ENCODE assay signal across 10 mouse cellular contexts in the genomic region with DNA sequence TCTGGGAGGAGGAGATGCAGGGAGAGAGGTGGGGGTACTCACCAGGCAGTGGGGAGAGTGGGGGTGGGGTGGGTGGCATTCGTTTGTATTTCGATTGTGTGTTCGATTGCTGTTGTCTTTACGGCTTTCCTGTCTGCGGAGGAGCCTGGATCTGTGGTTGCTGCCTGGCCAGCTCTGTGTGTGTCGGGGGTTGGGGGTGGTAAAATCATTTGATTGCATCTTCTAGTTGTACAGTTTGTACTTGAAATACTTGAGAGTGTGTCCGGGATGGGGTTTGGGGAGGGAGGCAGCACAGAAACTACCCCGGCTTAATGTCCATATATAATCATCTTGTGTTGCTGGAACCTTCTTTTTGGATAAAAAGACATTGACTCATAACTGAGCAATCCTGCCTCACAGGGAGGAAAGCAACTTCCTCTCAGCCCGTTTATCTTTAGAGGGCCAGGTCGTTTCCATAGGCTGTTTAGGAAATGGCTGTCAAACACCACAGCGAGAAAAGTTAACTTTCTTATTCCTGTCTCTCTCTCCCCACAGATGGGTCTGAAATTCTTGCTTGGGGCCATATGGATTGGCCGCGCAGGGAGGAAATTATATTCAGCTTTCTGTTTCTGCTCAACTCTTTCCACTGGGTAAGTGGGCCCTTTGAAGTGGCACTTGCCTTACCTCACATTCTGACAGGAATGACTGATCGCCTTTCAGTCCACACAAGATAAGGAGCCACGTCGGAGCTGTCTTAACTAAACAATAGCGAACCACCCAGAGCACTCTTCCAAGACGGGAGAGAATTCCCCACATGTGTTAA. TPM values are rescaled to one million over a fixed set of nuclear protein-coding genes. Genes with fewer than 3 reads are reported as not detected.
DNase-seq lines count a peak whose midpoint lies in the region; ATAC-seq lines count a peak whose summit lies in the region.
"Had no signal": no experiment of that assay in that cellular context is flagged by ENCODE, and none has a peak within 500 bp of the region (broad histone marks: within the 10 kb centered on the region; RNA-seq: fewer than 3 reads in every experiment).

No protein-coding gene starts in this region.

- intact Hi-C loops in left cerebral cortex, postnatal 36 days (cut with DNase I) = no loop called here

- H3K4me3 ChIP-seq in hindbrain, embryonic 11.5 days (ENCODE audit: low read depth, low read length) = no peak overlapping the region
- no peak overlapping the region for H3K4me3 ChIP-seq in hindbrain, embryonic 16.5 days (ENCODE audit: low read length)

- WGBS in hindbrain, embryonic 11.5 days = 52% methylated on average over 18 of the region's 18 CpGs
- 68% methylated on average over 18 of the region's 18 CpGs for WGBS in hindbrain, embryonic 16.5 days

- ATAC-seq in hindbrain, embryonic 11.5 days (ENCODE audit: low FRiP score) = no peak
- ATAC-seq in hindbrain, embryonic 16.5 days = no peak

- no peak overlapping the region for H3K27ac ChIP-seq in hindbrain, embryonic 11.5 days (ENCODE audit: low read depth, low read length)
- H3K27ac ChIP-seq in hindbrain, embryonic 16.5 days (ENCODE audit: low read depth, low read length) = no peak overlapping the region

- no peak overlapping the region for H3K4me2 ChIP-seq in hindbrain, embryonic 11.5 days (replicated peaks; ENCODE audit: low read depth, low read length)
- H3K4me2 ChIP-seq in hindbrain, embryonic 16.5 days (ENCODE audit: low read length) = no peak overlapping the region

- no peaks in the 10 kb centered on the region for H3K27me3 ChIP-seq in hindbrain, embryonic 11.5 days (ENCODE audit: control insufficient read depth, insufficient read depth, low read length)
- H3K27me3 ChIP-seq in hindbrain, embryonic 16.5 days (replicated peaks; ENCODE audit: control insufficient read depth, insufficient read depth, low read length) = no peaks in the 10 kb centered on the region

- no peak overlapping the region for H3K9ac ChIP-seq in hindbrain, embryonic 11.5 days (ENCODE audit: low read depth, low read length)
- no peak overlapping the region for H3K9ac ChIP-seq in hindbrain, embryonic 16.5 days (ENCODE audit: low read depth, low read length)

- no peaks in the 10 kb centered on the region for H3K4me1 ChIP-seq in hindbrain, embryonic 11.5 days (replicated peaks; ENCODE audit: control insufficient read depth, insufficient read depth, low read length)
- H3K4me1 ChIP-seq in hindbrain, embryonic 16.5 days (ENCODE audit: control insufficient read depth, insufficient read depth, low read depth, low read length) = no peaks in the 10 kb centered on the region

- 0 out of 2 replicates have a peak, but pooled peaks cover 2% of the 10 kb centered on the region for H3K9me3 ChIP-seq in hindbrain, embryonic 11.5 days (ENCODE audit: control insufficient read depth, low read length)
- peaks cover 2% of the 10 kb centered on the region; the same call in 1 of the 2 replicates for H3K9me3 ChIP-seq in hindbrain, embryonic 16.5 days (ENCODE audit: control insufficient read depth, low read length)

- DNase-seq in hindbrain, embryonic 11.5 days (ENCODE audit: low spot score) = peak; percentile 25
- DNase-seq in MEL-GATA-1-ER (ENCODE audit: extremely low read depth, low read depth) = peak; percentile 80
- DNase-seq in forelimb bud, embryonic 11.5 days (ENCODE audit: low read depth, low spot score) = peak; percentile 48
- peak; percentile 38 for DNase-seq in lung, postnatal 10 days
- no peak for DNase-seq in spleen, postnatal 10 days (ENCODE audit: low spot score in 2 of 2)
- DNase-seq in left cerebral cortex, postnatal 36 days (ENCODE audit: low spot score in 2 of 2) = no peak
- DNase-seq in frontal cortex, postnatal 10 days (ENCODE audit: low spot score in 2 of 2) = no peak
- DNase-seq: left cerebral cortex, postnatal 4 days had no signal

- no peaks in the 10 kb centered on the region for H3K36me3 ChIP-seq in hindbrain, embryonic 11.5 days (ENCODE audit: control insufficient read depth, insufficient read depth, low read length)
- H3K36me3 ChIP-seq in hindbrain, embryonic 16.5 days (ENCODE audit: control insufficient read depth, insufficient read depth, low read length) = no peaks in the 10 kb centered on the region

RNA-seq across cellular contexts. Expression of a gene that starts 19.8 kb away (rescaled TPM):
- polyA plus RNA-seq in hindbrain, embryonic 11.5 days (2014; fragmentation: Nextera tagmentation; extraction: Ambion mirVana) = 0.25 and 0.80 TPM in 2 replicates
- polyA plus RNA-seq in hindbrain, embryonic 16.5 days (2015; fragmentation: Nextera tagmentation; extraction: Ambion mirVana) = 6.4 and 6.5 TPM in 2 replicates
- 10 to 100 TPM; 14.5 to 16.5 TPM for total RNA-seq in left cerebral cortex, postnatal 36 days (2021)

RNA-seq across cellular contexts. Expression of a gene that starts 47.7 kb away (rescaled TPM):
- 0.85 and 1.4 TPM in 2 replicates for polyA plus RNA-seq in hindbrain, embryonic 11.5 days (2014; fragmentation: Nextera tagmentation; extraction: Ambion mirVana)
- 0.82 and 1.4 TPM in 2 replicates for polyA plus RNA-seq in hindbrain, embryonic 16.5 days (2015; fragmentation: Nextera tagmentation; extraction: Ambion mirVana)
- total RNA-seq in left cerebral cortex, postnatal 36 days (2021) = under 1 TPM; 0.41 to 0.59 TPM
- polyA plus RNA-seq: gonadal fat pad, adult 2 months had no signal

Comparison
In these comparisons a context has a peak if more than half of its experiments do, and no peak if none do; other contexts are left out.
1. DNase-seq: peak in hindbrain, embryonic 11.5 days (single experiment), MEL-GATA-1-ER (single experiment), forelimb bud, embryonic 11.5 days (single experiment) and lung, postnatal 10 days (single experiment); none in spleen, postnatal 10 days (0 of 2), left cerebral cortex, postnatal 36 days (0 of 2) and frontal cortex, postnatal 10 days (0 of 2).